Mouse (Mus musculus) forebrain, postnatal 0 days (tissue): ENCODE results near the gene Tspan17. TPM values are rescaled to one million over a fixed set of nuclear protein-coding genes. Genes with fewer than 3 reads are reported as not detected.

ENCODE experiments used
- ATAC-seq: fragments of 200-750 bp; cut with Nextera tagmentation; 2 replicates; pipeline ENCODE4 v1.8.0; 2017; ENCODE audit warnings: mild to moderate bottlenecking, moderate library complexity
- DNase-seq: peaks from one replicate; pipeline ENCODE4 v3.0.0-alpha.2; 2015
- H3K27ac ChIP-seq: fragments of 300-500 bp; sonication (generic); 2 replicates; pipeline ENCODE4 v1.5.1; 2014; ENCODE audit warnings: low read depth, mild to moderate bottlenecking, antibody characterized with exemption, low read length, moderate library complexity, mixed read lengths
- H3K27me3 ChIP-seq: fragments of 300-500 bp; sonication (generic); 2 replicates; pipeline ENCODE4 v1.6.1; 2014; ENCODE audit warnings: mild to moderate bottlenecking, low read length, mixed read lengths; ENCODE audit not compliant: insufficient read depth
- H3K36me3 ChIP-seq: fragments of 300-500 bp; sonication (generic); 2 replicates; pipeline ENCODE4 v1.6.1; 2014; ENCODE audit warnings: mild to moderate bottlenecking, moderate library complexity; ENCODE audit not compliant: insufficient read depth
- H3K4me1 ChIP-seq: fragments of 300-500 bp; sonication (generic); 2 replicates; pipeline ENCODE4 v1.6.1; 2014; ENCODE audit warnings: antibody characterized with exemption; ENCODE audit not compliant: insufficient read depth
- H3K4me2 ChIP-seq: fragments of 300-500 bp; sonication (generic); 2 replicates; pipeline ENCODE4 v1.6.1; 2014; ENCODE audit warnings: low read depth, mild to moderate bottlenecking, moderate library complexity
- H3K4me3 ChIP-seq: fragments of 300-500 bp; sonication (generic); 2 replicates; pipeline ENCODE4 v1.5.1; 2014; ENCODE audit warnings: low read depth, low read length, mixed read lengths
- H3K9ac ChIP-seq: fragments of 300-500 bp; sonication (generic); 2 replicates; pipeline ENCODE4 v1.6.1; 2014; ENCODE audit warnings: mild to moderate bottlenecking
- H3K9me3 ChIP-seq: fragments of 300-500 bp; sonication (generic); 2 replicates; pipeline ENCODE4 v1.6.1; 2016; ENCODE audit warnings: low read length
- CTCF ChIP-seq: sonication (generic); IDR thresholded peaks from 2 replicates; pipeline ENCODE4 v1.5.1; 2016; ENCODE audit warnings: antibody characterized with exemption, control low read depth, low read depth
- WGBS: fragments of 180-500 bp; shearing (Covaris S2); extraction: QIAGEN DNeasy Blood & Tissue Kit; methylation state at CpG from one replicate; pipeline ENCODE4 v1.1.7; 2014; 5-methylcytosine and 5-hydroxymethylcytosine counted together
- polyA plus RNA-seq: library from polyadenylated mRNA; unstranded; fragments of >200 nt; fragmentation: Nextera tagmentation; extraction: Ambion mirVana; gene quantifications from 2 replicates; pipeline ENCODE4 v1.2.1, GENCODE M21; 2015
- total RNA-seq: library from RNA; depleted of rRNA; stranded (reverse); fragments of >200 nt; gene quantifications from 2 replicates; pipeline ENCODE4 v1.2.3, GENCODE M21; 2014

Tspan17 gene
- total and polyA plus RNA-seq, 2 experiments from 2014 or later = 28.3 to 61.1 TPM

DNA sequence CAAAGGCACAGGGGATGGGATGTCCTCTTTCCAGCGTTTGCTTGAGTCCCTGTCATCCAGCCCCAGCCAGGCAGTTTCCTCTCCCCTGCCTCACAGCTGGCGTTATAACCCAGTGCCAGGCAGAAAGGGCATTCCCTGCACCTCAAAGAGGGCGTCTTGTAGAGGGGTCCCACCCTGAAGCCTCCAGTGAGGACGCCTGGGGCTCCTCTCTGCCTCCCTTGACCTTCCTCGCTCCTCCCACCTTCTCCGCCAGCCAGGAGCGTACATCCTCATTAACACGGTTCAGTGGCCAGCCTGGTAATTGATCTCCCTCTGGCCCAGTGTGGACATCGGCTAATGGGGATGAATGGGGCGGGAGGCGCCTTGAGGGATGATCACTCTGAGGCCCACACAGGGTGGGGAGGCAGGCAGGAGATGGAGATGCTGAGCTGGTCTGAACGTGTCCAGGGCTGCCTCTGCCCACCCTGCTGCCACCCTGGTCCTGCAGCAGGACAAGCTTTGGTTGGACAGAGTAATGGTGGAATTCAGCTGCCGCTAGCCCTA lies 17.3 kb downstream of the Tspan17 start:
- no peak overlapping the region for H3K27ac ChIP-seq
- no peak for TF ChIP-seq CTCF
- no peak overlapping the region for H3K9ac ChIP-seq
- whole genome bisulfite sequencing = 19% methylated on average over 13 of the region's 13 CpGs
- H3K27me3 ChIP-seq = no peaks in the 10 kb centered on the region
- H3K9me3 ChIP-seq = no peaks in the 10 kb centered on the region
- no peak overlapping the region for H3K4me2 ChIP-seq
- no peak overlapping the region for H3K4me3 ChIP-seq
- DNase-seq (no peak), ATAC-seq (no peak)
- H3K36me3 ChIP-seq = no peaks in the 10 kb centered on the region
- no peaks in the 10 kb centered on the region for H3K4me1 ChIP-seq

DNA sequence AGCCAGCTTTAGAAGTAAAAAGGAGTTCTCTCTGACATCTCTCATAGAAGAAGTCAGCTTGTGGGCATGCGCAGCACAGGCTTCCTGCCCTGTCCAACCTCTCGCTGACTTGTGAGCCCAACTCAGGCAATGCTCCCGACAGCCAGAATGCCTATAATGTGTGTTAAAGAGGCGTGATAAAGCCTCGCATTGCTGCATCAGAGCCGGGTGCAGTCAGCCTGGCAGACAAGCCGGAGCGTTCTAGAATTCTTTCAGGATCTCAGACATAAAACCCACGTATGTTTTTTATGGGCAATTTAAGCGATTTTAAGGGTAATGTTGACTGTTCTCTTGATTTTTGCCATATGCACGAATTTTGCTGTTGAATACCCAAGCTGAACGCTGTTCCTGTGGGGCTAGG lies 18.9 kb downstream of the Tspan17 start:
- no peak for TF ChIP-seq CTCF
- ATAC-seq (no peak), DNase-seq (no peak)
- Histone ChIP-seq H3K27me3 (no peaks in the 10 kb centered on the region), H3K4me1 (no peaks in the 10 kb centered on the region), H3K9ac (no peak overlapping the region), H3K4me3 (no peak overlapping the region), H3K4me2 (no peak overlapping the region), H3K36me3 (no peaks in the 10 kb centered on the region), H3K9me3 (no peaks in the 10 kb centered on the region), H3K27ac (no peak overlapping the region)
- 76% methylated on average over 12 of the region's 12 CpGs for WGBS

DNA sequence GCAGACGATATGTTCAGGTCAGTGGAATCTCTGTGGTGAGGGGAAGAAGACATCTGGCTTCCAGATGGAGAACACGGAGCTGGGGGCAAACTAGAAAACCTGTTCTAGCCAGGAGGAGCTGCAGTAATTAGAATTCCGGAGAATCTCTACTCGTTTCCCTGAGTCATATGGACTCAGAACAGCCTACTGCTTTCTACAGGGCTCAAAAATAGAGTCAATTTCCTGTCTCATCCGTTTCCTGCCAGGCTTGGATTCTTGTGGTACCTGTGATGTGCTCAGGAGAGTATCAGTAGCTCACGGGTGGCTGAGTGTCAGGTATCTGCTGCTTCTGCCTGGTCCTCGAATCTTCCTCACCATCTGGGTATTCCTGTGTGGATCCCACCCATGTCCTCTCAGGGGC lies 22.3 kb downstream of the Tspan17 start:
- no peak for ATAC-seq
- Histone ChIP-seq H3K27me3 (no peaks in the 10 kb centered on the region), H3K4me1 (no peaks in the 10 kb centered on the region), H3K9ac (no peak overlapping the region), H3K4me2 (no peak overlapping the region), H3K36me3 (no peaks in the 10 kb centered on the region), H3K9me3 (no peaks in the 10 kb centered on the region), H3K4me3 (no peak overlapping the region), H3K27ac (no peak overlapping the region)
- no peak for TF ChIP-seq CTCF
- no peak for DNase-seq
- 63% methylated on average over 7 of the region's 7 CpGs for WGBS

DNA sequence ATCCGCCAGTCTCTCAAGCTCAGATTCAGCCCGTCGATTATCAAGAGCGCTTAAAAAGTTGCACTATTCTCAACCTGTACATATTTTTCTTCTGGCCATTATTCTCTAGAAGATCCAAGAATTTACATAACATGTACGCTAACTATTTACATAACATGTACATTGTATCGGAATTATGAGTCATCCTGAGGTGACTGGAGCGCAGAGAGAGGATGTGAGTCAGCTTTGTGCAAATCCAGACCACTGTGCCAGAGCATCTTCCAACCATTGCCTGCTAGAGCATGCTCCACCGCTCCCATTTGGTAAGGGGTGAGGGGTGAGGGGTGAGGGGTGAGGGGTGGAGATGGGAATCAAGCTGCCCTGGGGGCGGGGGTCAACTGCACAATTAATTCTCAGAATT lies 24.2 kb downstream of the Tspan17 start:
- no peak for ATAC-seq
- H3K9me3 ChIP-seq = no peaks in the 10 kb centered on the region
- 94% methylated on average over 9 of the region's 9 CpGs for WGBS
- no peak overlapping the region for H3K27ac ChIP-seq
- no peak overlapping the region for H3K9ac ChIP-seq
- no peaks in the 10 kb centered on the region for H3K27me3 ChIP-seq
- H3K4me3 ChIP-seq = no peak overlapping the region
- TF ChIP-seq CTCF = no peak
- no peaks in the 10 kb centered on the region for H3K36me3 ChIP-seq
- H3K4me1 ChIP-seq = no peaks in the 10 kb centered on the region
- DNase-seq = no peak
- no peak overlapping the region for H3K4me2 ChIP-seq

DNA sequence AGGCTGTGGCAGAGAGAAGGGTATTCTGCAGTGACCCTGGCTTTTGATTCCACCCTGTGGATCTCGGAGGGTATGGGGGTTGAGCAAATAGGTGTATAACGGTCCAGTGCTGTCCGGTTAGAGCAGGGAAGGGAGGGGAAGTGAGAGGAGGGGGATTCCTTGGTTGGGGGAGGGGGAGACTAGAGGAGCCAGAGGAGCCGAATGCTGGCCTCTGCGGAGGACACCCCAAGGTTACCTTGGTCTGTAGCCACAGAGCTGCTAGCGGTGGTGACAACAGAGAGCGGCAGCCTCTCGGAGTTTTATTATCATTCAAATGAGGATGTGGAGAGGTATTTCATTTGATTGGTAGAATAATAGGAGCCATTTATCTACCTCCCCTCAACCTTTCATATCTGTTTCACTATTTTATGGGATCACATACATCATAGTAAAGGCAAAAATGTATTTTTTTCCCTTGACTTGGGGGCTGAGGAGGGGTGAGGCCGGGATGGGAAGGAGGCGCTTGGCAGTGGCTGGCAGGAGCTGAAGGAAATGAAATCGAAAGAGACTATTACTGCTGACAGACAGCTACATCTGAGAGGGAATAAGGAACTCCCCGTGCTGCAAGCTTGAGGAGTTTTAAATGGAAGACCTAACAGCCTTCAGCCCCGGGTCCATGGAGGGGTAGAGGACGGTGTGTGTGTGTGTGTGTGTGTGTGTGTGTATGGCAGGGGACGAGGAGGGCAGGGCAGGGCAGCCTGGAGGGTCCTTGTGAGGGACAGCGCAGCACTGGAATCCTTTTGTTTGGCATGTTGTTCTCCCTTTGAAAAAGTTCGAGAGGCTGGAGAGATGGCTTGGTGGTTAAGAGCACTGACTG lies 29.4 kb downstream of the Tspan17 start:
- no peaks in the 10 kb centered on the region for H3K4me1 ChIP-seq
- H3K9me3 ChIP-seq = no peaks in the 10 kb centered on the region
- 14% methylated on average over 17 of the region's 17 CpGs for WGBS
- H3K36me3 ChIP-seq = no peaks in the 10 kb centered on the region
- H3K4me3 ChIP-seq = no peak overlapping the region
- H3K27me3 ChIP-seq = no peaks in the 10 kb centered on the region
- H3K27ac ChIP-seq = peak overlapping the region; percentile 29; the same call in 1 of the 2 replicates
- H3K9ac ChIP-seq = no peak overlapping the region
- peak; percentile 32 for DNase-seq
- ATAC-seq = peak; percentile 67
- H3K4me2 ChIP-seq = peak overlapping the region; percentile 29
- TF ChIP-seq CTCF = no peak

DNA sequence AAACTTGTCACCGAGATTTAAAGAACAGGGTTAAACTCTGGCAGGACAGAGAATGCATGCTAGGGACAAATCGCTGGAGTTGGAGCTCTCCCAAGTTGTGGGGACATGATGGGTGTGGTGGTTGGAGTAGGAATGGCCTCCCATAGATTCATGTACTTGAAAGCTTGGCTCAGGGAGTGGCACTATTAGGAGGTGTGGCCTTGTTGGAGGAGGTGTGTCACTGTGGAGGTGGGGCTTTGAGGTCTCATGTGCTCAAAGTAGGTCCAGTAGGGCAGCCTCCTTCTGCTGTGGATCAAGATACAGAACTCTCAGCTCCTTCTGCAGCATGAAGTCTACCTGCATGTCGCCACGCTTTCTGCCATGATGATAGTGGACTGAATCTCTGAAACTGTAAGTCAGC lies 31.9 kb downstream of the Tspan17 start:
- Histone ChIP-seq H3K36me3 (no peaks in the 10 kb centered on the region), H3K4me2 (no peak overlapping the region), H3K4me1 (no peaks in the 10 kb centered on the region), H3K9me3 (no peaks in the 10 kb centered on the region), H3K9ac (no peak overlapping the region), H3K27ac (no peak overlapping the region), H3K4me3 (no peak overlapping the region), H3K27me3 (no peaks in the 10 kb centered on the region)
- 89% methylated on average over 4 of the region's 4 CpGs for WGBS
- TF ChIP-seq CTCF = no peak
- no peak for ATAC-seq
- no peak for DNase-seq

DNA sequence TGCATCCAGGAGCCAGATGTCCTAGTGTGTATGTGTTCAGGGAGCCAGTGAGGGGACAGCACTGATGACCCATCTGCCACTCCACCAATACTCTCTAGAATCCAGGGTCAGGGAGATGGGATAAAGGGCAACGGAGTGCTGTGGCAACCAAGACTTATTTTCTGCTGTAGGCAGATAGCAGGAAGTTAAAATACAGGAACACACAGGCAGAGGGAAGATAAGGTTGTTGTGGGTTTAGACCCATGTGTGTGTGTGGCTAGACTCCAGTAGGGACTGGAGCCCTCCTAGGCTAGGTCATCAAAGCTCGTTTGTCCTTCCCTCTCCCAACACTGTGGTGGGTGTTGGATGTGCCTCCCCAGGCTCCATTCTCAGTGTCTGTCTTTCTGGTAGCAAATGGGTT lies 32.8 kb downstream of the Tspan17 start:
- DNase-seq (no peak), ATAC-seq (no peak)
- no peaks in the 10 kb centered on the region for H3K27me3 ChIP-seq
- no peak overlapping the region for H3K4me2 ChIP-seq
- TF ChIP-seq CTCF = no peak
- 80% methylated on average over 2 of the region's 2 CpGs for WGBS
- H3K4me3 ChIP-seq = no peak overlapping the region
- H3K9me3 ChIP-seq = no peaks in the 10 kb centered on the region
- H3K4me1 ChIP-seq = no peaks in the 10 kb centered on the region
- H3K36me3 ChIP-seq = no peaks in the 10 kb centered on the region
- H3K27ac ChIP-seq = no peak overlapping the region
- no peak overlapping the region for H3K9ac ChIP-seq
